Mouse (Mus musculus) intestine, postnatal 0 days (tissue): ENCODE measurements around the gene Smim1. TPM values are rescaled to one million over a fixed set of nuclear protein-coding genes. Genes with fewer than 3 reads are reported as not detected.

Source experiments
- ATAC-seq: fragments of 200-750 bp; cut with Nextera tagmentation; 2 replicates; pipeline ENCODE4 v1.8.0; 2017; ENCODE audit warnings: mild to moderate bottlenecking, moderate TSS enrichment, moderate library complexity
- H3K27ac ChIP-seq: fragments of 300-500 bp; sonication (generic); 2 replicates; pipeline ENCODE4 v1.5.1; 2014; ENCODE audit warnings: mild to moderate bottlenecking, low read depth, low read length, moderate library complexity
- H3K27me3 ChIP-seq: fragments of 300-500 bp; sonication (generic); replicated peaks from 2 replicates; pipeline ENCODE4 v1.6.1; 2014; ENCODE audit warnings: low read length, mixed read lengths; ENCODE audit not compliant: control insufficient read depth, insufficient read depth
- H3K36me3 ChIP-seq: fragments of 300-500 bp; sonication (generic); 2 replicates; pipeline ENCODE4 v1.6.1; 2014; ENCODE audit warnings: mild to moderate bottlenecking, moderate library complexity; ENCODE audit not compliant: control insufficient read depth, insufficient read depth
- H3K4me1 ChIP-seq: fragments of 300-500 bp; sonication (generic); replicated peaks from 2 replicates; pipeline ENCODE4 v1.6.1; 2014; ENCODE audit warnings: antibody characterized with exemption, low read length, mixed read lengths; ENCODE audit not compliant: control insufficient read depth, insufficient read depth
- H3K4me2 ChIP-seq: fragments of 300-500 bp; sonication (generic); replicated peaks from 2 replicates; pipeline ENCODE4 v1.6.1; 2014; ENCODE audit warnings: low read depth, mild to moderate bottlenecking, moderate library complexity
- H3K4me3 ChIP-seq: fragments of 300-500 bp; sonication (generic); 2 replicates; pipeline ENCODE4 v1.5.1; 2014; ENCODE audit warnings: low read depth, low read length
- H3K9ac ChIP-seq: fragments of 300-500 bp; sonication (generic); 2 replicates; pipeline ENCODE4 v1.6.1; 2014; ENCODE audit warnings: mild to moderate bottlenecking, low read depth, low read length
- H3K9me3 ChIP-seq: fragments of 300-500 bp; sonication (generic); 2 replicates; pipeline ENCODE4 v1.6.1; 2016; ENCODE audit warnings: mixed run types; ENCODE audit not compliant: control insufficient read depth
- CTCF ChIP-seq: sonication (generic); IDR thresholded peaks from 2 replicates; pipeline ENCODE4 v1.5.1; 2016; ENCODE audit warnings: low read depth, mild to moderate bottlenecking, control low read depth, antibody characterized with exemption, moderate library complexity
- WGBS: fragments of 180-500 bp; shearing (Covaris S2); extraction: QIAGEN DNeasy Blood & Tissue Kit; methylation state at CpG from one replicate; pipeline ENCODE4 v1.1.7; 2014; 5-methylcytosine and 5-hydroxymethylcytosine counted together
- polyA plus RNA-seq: library from polyadenylated mRNA; unstranded; fragments of >200 nt; fragmentation: Nextera tagmentation; extraction: Ambion mirVana; gene quantifications from 2 replicates; pipeline ENCODE4 v1.2.1, GENCODE M21; 2015

The Smim1 gene
- polyA plus RNA-seq, 1 experiment from 2014 or later, result 160 TPM

DNA sequence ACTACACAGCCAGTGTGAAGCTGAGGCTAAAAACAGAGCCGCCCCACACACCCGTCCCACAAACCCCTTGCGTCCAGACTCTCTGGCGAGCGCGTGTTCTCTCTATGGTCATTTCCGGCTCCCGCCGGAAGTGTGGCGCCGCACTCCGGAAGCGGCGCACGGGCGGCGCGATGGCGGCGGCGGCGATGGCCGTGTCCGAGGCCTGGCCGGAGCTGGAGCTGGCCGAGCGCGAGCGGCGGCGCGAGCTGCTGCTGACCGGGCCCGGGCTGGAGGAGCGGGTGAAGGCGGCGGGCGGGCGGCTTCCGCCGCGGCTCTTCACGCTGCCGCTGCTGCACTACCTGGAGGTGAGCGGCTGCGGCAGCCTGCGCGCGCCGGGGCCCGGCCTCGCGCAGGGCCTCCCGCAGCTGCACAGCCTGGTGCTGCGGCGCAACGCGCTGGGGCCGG is 14.4 kb downstream of the Smim1 start, which contains the start of gene Lrrc47:
TSS of gene Lrrc47 (plus strand) at position 86 of the 444 bp plus-strand sequence.
- ATAC-seq, result peak; percentile 87
- Histone ChIP-seq H3K27ac (peak within 1 kb of the TSS; percentile 54), H3K9ac (peak within 1 kb of the TSS; percentile 96), H3K4me2 (peak within 1 kb of the TSS; percentile 95), H3K9me3 (no peaks in the 10 kb centered on the region), H3K27me3 (no peaks in the 10 kb centered on the region), H3K4me1 (peaks cover 6% of the 10 kb centered on the region; the same call in 1 of the 2 replicates), H3K4me3 (peak within 1 kb of the TSS; percentile 97), H3K36me3 (peaks cover 25% of the 10 kb centered on the region)
- no peak for TF ChIP-seq CTCF
- under 1% methylated on average over 51 of the region's 59 CpGs for WGBS

DNA sequence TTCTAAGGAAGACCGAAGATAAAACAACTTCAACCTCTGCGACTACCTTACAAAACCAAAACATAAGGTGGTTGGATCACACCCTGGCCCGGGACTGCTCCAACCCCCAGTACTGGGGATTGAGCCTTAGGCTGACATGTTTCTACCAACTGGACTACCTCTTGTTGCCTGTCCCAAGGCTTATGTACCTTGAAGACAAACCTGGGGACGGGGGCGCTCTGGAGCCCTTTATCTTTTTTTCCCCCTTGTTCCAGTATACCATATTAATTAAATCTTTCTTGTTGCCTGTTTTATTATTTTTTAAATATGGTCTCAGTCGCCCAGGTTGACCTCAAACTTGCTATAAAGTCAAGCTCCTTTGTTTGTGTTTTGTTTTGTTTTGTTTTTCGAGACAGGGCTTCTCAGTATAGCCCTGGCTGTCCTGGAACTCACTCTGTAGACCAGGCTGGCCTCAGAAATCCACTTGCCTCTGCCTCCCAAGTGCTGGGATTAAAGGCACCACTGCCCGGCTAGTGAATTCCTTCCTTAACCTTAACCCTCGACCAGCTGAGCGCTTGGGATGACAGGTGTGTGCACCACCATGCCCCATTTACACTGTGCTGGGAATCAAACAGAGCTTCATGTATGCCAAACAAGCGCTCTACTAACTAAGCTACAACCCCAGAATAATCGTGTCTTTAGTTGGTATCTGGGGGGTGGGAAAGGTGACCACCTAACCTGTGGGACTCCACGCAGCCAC is 15.0 kb downstream of the Smim1 start:
- no peaks in the 10 kb centered on the region for H3K9me3 ChIP-seq
- peak overlapping the region; percentile 96 for H3K9ac ChIP-seq
- H3K27me3 ChIP-seq, result no peaks in the 10 kb centered on the region
- H3K36me3 ChIP-seq, result peaks cover 25% of the 10 kb centered on the region
- H3K4me1 ChIP-seq, result peaks cover 6% of the 10 kb centered on the region; the same call in 1 of the 2 replicates
- peak overlapping the region; percentile 97 for H3K4me3 ChIP-seq
- no peak for TF ChIP-seq CTCF
- 27% methylated on average over 13 of the region's 13 CpGs for WGBS
- ATAC-seq, result peak; percentile 21
- H3K4me2 ChIP-seq, result peak overlapping the region; percentile 95
- H3K27ac ChIP-seq, result peak overlapping the region; percentile 54

DNA sequence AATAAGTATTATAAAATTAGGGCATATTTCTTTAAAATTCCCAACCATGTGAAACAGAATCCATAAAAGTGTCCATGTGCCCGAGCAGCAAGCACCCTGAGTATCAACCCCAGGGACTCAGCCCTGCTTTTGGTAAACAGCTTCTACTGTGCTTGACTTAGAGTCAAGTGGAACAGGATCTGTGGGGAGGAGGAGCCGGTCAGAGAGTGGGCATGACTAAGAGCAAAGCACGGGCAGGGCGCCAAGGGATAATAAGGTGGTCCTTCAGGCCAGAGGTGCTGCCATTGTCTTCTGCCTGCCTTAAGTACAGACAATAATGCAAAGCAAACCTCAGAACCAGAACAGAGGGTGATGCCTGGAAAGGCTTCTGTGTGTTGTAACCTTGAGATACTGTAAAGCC is 18.3 kb downstream of the Smim1 start:
- H3K4me3 ChIP-seq, result no peak overlapping the region
- no peak for ATAC-seq
- 72% methylated on average over 4 of the region's 4 CpGs for WGBS
- no peak overlapping the region for H3K27ac ChIP-seq
- no peaks in the 10 kb centered on the region for H3K9me3 ChIP-seq
- H3K9ac ChIP-seq, result no peak overlapping the region
- no peak for TF ChIP-seq CTCF
- H3K4me2 ChIP-seq, result no peak overlapping the region
- no peaks in the 10 kb centered on the region for H3K27me3 ChIP-seq
- H3K36me3 ChIP-seq, result peaks cover 37% of the 10 kb centered on the region
- H3K4me1 ChIP-seq, result no peaks in the 10 kb centered on the region

- WGBS, result 84% methylated on average over 6 of the region's 6 CpGs
- no peaks in the 10 kb centered on the region for H3K4me1 ChIP-seq
Measured at GRCm38 (mm10) chr4:154006264-154006663, 19.8 kb downstream of the Smim1 start.

DNA sequence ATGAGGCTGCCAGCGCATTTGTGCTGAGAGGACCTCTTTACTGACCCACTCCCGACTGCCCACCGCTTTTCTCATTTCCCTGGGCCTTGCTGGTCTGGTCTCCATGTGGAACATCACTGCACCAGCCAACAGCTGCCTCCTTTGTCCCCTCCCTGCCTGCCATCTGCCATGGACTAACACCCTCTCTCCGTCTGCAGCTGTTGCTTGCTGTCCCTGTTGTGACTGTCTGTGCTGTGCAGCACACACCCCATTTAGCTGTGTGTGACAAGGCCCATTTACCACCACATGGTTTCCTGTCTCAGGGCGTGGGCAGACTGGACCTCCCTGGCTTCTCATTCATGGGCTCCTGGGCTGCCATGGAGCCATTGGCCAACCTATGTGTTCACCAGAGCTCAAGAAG is 20.5 kb downstream of the Smim1 start:
- WGBS, result 93% methylated on average over 5 of the region's 5 CpGs
- Histone ChIP-seq H3K27ac (no peak overlapping the region), H3K4me1 (no peaks in the 10 kb centered on the region), H3K36me3 (peaks cover 42% of the 10 kb centered on the region), H3K4me3 (no peak overlapping the region), H3K9ac (no peak overlapping the region), H3K27me3 (no peaks in the 10 kb centered on the region), H3K4me2 (no peak overlapping the region), H3K9me3 (no peaks in the 10 kb centered on the region)
- TF ChIP-seq CTCF, result no peak
- no peak for ATAC-seq

More at GRCm38 (mm10) chr4:154006264-154006663, 19.8 kb downstream of the Smim1 start:
- Histone ChIP-seq H3K9me3 (no peaks in the 10 kb centered on the region), H3K9ac (no peak overlapping the region), H3K27me3 (no peaks in the 10 kb centered on the region), H3K4me2 (no peak overlapping the region), H3K36me3 (peaks cover 42% of the 10 kb centered on the region), H3K27ac (no peak overlapping the region), H3K4me3 (no peak overlapping the region)
- ATAC-seq, result no peak
- no peak for TF ChIP-seq CTCF

DNA sequence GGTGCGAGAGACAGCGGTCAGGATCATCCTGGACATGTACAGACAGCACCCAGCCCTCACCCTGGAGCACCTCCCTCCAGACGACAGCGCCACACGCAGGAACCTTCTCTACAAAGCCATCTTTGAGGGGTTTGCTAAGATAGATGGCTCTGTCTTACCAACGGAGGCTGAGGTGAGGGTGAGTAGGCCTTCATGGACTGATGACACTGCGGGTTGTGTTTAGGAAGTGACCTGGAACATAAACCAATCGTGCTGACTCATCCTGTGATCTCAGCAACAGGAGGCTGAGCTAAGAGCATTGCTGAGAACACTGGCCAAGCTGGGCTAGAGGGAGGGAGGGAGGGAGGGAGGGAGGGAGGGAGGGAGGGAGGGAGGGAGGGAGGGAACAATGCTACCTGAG is 32.5 kb downstream of the Smim1 start:
- no peaks in the 10 kb centered on the region for H3K27me3 ChIP-seq
- no peaks in the 10 kb centered on the region for H3K4me1 ChIP-seq
- no peaks in the 10 kb centered on the region for H3K9me3 ChIP-seq
- no peak for TF ChIP-seq CTCF
- H3K4me2 ChIP-seq, result no peak overlapping the region
- no peak for ATAC-seq
- H3K9ac ChIP-seq, result no peak overlapping the region
- peaks cover 70% of the 10 kb centered on the region for H3K36me3 ChIP-seq
- 86% methylated on average over 8 of the region's 8 CpGs for WGBS
- no peak overlapping the region for H3K27ac ChIP-seq
- no peak overlapping the region for H3K4me3 ChIP-seq
